Mouse (Mus musculus) kidney, adult 2 months (tissue): ENCODE results near the gene Lifr.

Experiments used
- CTCF ChIP-seq: fragments of 200-500 bp; conservative IDR thresholded peaks from 2 replicates; pipeline ENCODE4 v1.5.1; 2011; ENCODE audit warnings: low read depth, mild to moderate bottlenecking, control low read depth, low read length, moderate library complexity, mixed read lengths; ENCODE audit not compliant: insufficient read depth, insufficient read length
- POLR2A ChIP-seq: fragments of 200-500 bp; IDR thresholded peaks from one replicate; pipeline ENCODE4 v1.6.1; 2011; ENCODE audit warnings: low read depth, low read length, control low read depth

GRCm38 (mm10) chr15:7137607-7138006 lies 47.2 kb downstream of the Lifr start:
- no peak for TF ChIP-seq CTCF
- no peak for TF ChIP-seq POLR2A
